25 mouse cellular contexts compared by ENCODE assay signal in genomic region chr14:120813938-120814337, GRCm38 (mm10).
DNase-seq lines count a peak whose midpoint lies in the region; ATAC-seq and TF ChIP-seq lines count a peak whose summit lies in the region.
"Had no signal": no experiment of that assay in that cellular context is flagged by ENCODE, and none has a peak within 500 bp of the region (broad histone marks: within the 10 kb centered on the region; RNA-seq: fewer than 3 reads in every experiment).

No protein-coding gene starts in this region.

- H3K4me1 ChIP-seq in hindbrain, embryonic 16.5 days (ENCODE audit: control insufficient read depth, insufficient read depth, low read depth, low read length): no peaks in the 10 kb centered on the region
- no peaks in the 10 kb centered on the region for H3K4me1 ChIP-seq in hindbrain, embryonic 12.5 days
- H3K4me1 ChIP-seq in midbrain, postnatal 0 days (ENCODE audit: insufficient read depth, low read length): no peaks in the 10 kb centered on the region
- H3K4me1 ChIP-seq in midbrain, embryonic 11.5 days (ENCODE audit: control insufficient read depth, insufficient read depth, low read length): no peaks in the 10 kb centered on the region
- H3K4me1 ChIP-seq: embryonic facial prominence, embryonic 10.5 days; embryonic facial prominence, embryonic 13.5 days; hindbrain, embryonic 13.5 days had no signal

- peak; percentile 32 for TF ChIP-seq CTCF in layer of hippocampus, adult 2 months (conservative IDR thresholded peaks at IDR 0.05)
- TF ChIP-seq CTCF in midbrain, postnatal 0 days (IDR thresholded peaks at IDR 0.05): no peak

- peak in 1 of 2 experiments; percentile 67 for DNase-seq in layer of hippocampus, adult 2 months (ENCODE audit: low spot score in 2 of 2)
- no peak for DNase-seq in layer of hippocampus, postnatal 25 days (ENCODE audit: extremely low spot score in 1 of 2, low spot score in 1 of 2)
- peak; percentile 19 for DNase-seq in midbrain, postnatal 0 days (ENCODE audit: low spot score)
- no peak for DNase-seq in midbrain, embryonic 11.5 days (ENCODE audit: low spot score, missing footprints)
- DNase-seq in telencephalon, adult 2 months (ENCODE audit: low read depth, low spot score): peak; percentile 47
- DNase-seq in gastrocnemius, adult 18-20 months (ENCODE audit: low spot score): no peak
- DNase-seq: adrenal gland, adult 2 months; adrenal gland, postnatal 14 days; cerebellum, adult 11-12 months; cerebellum, adult 8-10 months; cerebellum, postnatal 10 days; cerebellum, postnatal 36 days; embryo, embryonic 11 days; gastrocnemius, adult 2 months; gastrocnemius, postnatal 14 days; heart, adult 11 months had no signal

- no peak overlapping the region for H3K27ac ChIP-seq in hindbrain, embryonic 16.5 days (ENCODE audit: low read depth, low read length)
- no peak overlapping the region for H3K27ac ChIP-seq in hindbrain, embryonic 12.5 days
- H3K27ac ChIP-seq in layer of hippocampus, adult 2 months: peak overlapping the region; percentile 78
- H3K27ac ChIP-seq in midbrain, postnatal 0 days (ENCODE audit: low read depth, low read length): no peak overlapping the region
- no peak overlapping the region for H3K27ac ChIP-seq in midbrain, embryonic 11.5 days (ENCODE audit: low read depth, low read length)
- H3K27ac ChIP-seq: embryonic facial prominence, embryonic 10.5 days; embryonic facial prominence, embryonic 13.5 days; gastrocnemius, adult 2 months; hindbrain, embryonic 13.5 days; hindbrain, postnatal 0 days had no signal

- no peak overlapping the region for H3K4me3 ChIP-seq in hindbrain, embryonic 16.5 days (ENCODE audit: low read length)
- H3K4me3 ChIP-seq in hindbrain, embryonic 12.5 days: no peak overlapping the region
- no peak overlapping the region for H3K4me3 ChIP-seq in layer of hippocampus, adult 2 months
- H3K4me3 ChIP-seq in midbrain, postnatal 0 days (ENCODE audit: low read depth, low read length): no peak overlapping the region
- H3K4me3 ChIP-seq in midbrain, embryonic 11.5 days (ENCODE audit: low read depth, low read length): no peak overlapping the region
- H3K4me3 ChIP-seq: embryonic facial prominence, embryonic 10.5 days; embryonic facial prominence, embryonic 13.5 days; erythroblast, embryonic 14.5 days; gastrocnemius, adult 2 months; hindbrain, embryonic 13.5 days had no signal

- ATAC-seq in hindbrain, embryonic 16.5 days: peak; percentile 34; the same call in 1 of the 2 replicates
- ATAC-seq in hindbrain, embryonic 12.5 days (ENCODE audit: low FRiP score): no peak
- no peak for ATAC-seq in midbrain, postnatal 0 days (ENCODE audit: low FRiP score)
- no peak for ATAC-seq in midbrain, embryonic 11.5 days (ENCODE audit: low FRiP score)
- ATAC-seq: CD4-positive, CD25-positive, alpha-beta regulatory T cell, adult 4 months; hindbrain, postnatal 0 days had no signal

- H3K9ac ChIP-seq in hindbrain, embryonic 16.5 days (ENCODE audit: low read depth, low read length): no peak overlapping the region
- no peak overlapping the region for H3K9ac ChIP-seq in hindbrain, embryonic 12.5 days
- no peak overlapping the region for H3K9ac ChIP-seq in midbrain, postnatal 0 days (replicated peaks; ENCODE audit: low read length, poor library complexity, severe bottlenecking)
- no peak overlapping the region for H3K9ac ChIP-seq in midbrain, embryonic 11.5 days (ENCODE audit: low read length)
- H3K9ac ChIP-seq: embryonic facial prominence, embryonic 13.5 days; hindbrain, embryonic 13.5 days had no signal

- H3K4me2 ChIP-seq in hindbrain, embryonic 16.5 days (ENCODE audit: low read length): no peak overlapping the region
- no peak overlapping the region for H3K4me2 ChIP-seq in hindbrain, embryonic 12.5 days (replicated peaks)
- no peak overlapping the region for H3K4me2 ChIP-seq in midbrain, postnatal 0 days (ENCODE audit: low read depth, low read length, poor library complexity, severe bottlenecking)
- no peak overlapping the region for H3K4me2 ChIP-seq in midbrain, embryonic 11.5 days
- H3K4me2 ChIP-seq: embryonic facial prominence, embryonic 13.5 days; heart, embryonic 11.5 days; hindbrain, embryonic 13.5 days had no signal

- WGBS in hindbrain, embryonic 16.5 days: 80% methylated on average over 9 of the region's 9 CpGs
- WGBS in hindbrain, embryonic 12.5 days: 87% methylated on average over 9 of the region's 9 CpGs
- 78% methylated on average over 9 of the region's 9 CpGs for WGBS in midbrain, postnatal 0 days
- WGBS in midbrain, embryonic 11.5 days: 92% methylated on average over 9 of the region's 9 CpGs

- H3K36me3 ChIP-seq in hindbrain, embryonic 16.5 days (ENCODE audit: control insufficient read depth, insufficient read depth, low read length): no peaks in the 10 kb centered on the region
- H3K36me3 ChIP-seq in hindbrain, embryonic 12.5 days: no peaks in the 10 kb centered on the region
- no peaks in the 10 kb centered on the region for H3K36me3 ChIP-seq in midbrain, postnatal 0 days (ENCODE audit: insufficient read depth, low read length)
- no peaks in the 10 kb centered on the region for H3K36me3 ChIP-seq in midbrain, embryonic 11.5 days (ENCODE audit: control insufficient read depth, insufficient read depth, low read length)
- H3K36me3 ChIP-seq: embryonic facial prominence, embryonic 10.5 days; embryonic facial prominence, embryonic 13.5 days; hindbrain, embryonic 13.5 days had no signal

- no peaks in the 10 kb centered on the region for H3K9me3 ChIP-seq in hindbrain, embryonic 16.5 days (ENCODE audit: control insufficient read depth, low read length)
- H3K9me3 ChIP-seq in hindbrain, embryonic 12.5 days (replicated peaks): no peaks in the 10 kb centered on the region
- no peaks in the 10 kb centered on the region for H3K9me3 ChIP-seq in midbrain, postnatal 0 days (ENCODE audit: low read length)
- H3K9me3 ChIP-seq in midbrain, embryonic 11.5 days (ENCODE audit: control insufficient read depth, low read length): no peaks in the 10 kb centered on the region
- H3K9me3 ChIP-seq: embryonic facial prominence, embryonic 10.5 days; embryonic facial prominence, embryonic 13.5 days; hindbrain, embryonic 13.5 days had no signal

- H3K27me3 ChIP-seq in hindbrain, embryonic 16.5 days (replicated peaks; ENCODE audit: control insufficient read depth, insufficient read depth, low read length): no peaks in the 10 kb centered on the region
- no peaks in the 10 kb centered on the region for H3K27me3 ChIP-seq in hindbrain, embryonic 12.5 days
- H3K27me3 ChIP-seq in midbrain, postnatal 0 days (ENCODE audit: insufficient read depth, low read length): no peaks in the 10 kb centered on the region
- no peaks in the 10 kb centered on the region for H3K27me3 ChIP-seq in midbrain, embryonic 11.5 days (ENCODE audit: control insufficient read depth, insufficient read depth, low read length)
- H3K27me3 ChIP-seq: embryonic facial prominence, embryonic 13.5 days; hindbrain, embryonic 13.5 days had no signal

Comparison
In these comparisons a context has a peak if more than half of its experiments do, and no peak if none do; other contexts are left out.
1. DNase-seq: peak in midbrain, postnatal 0 days (single experiment) and telencephalon, adult 2 months (single experiment); none in layer of hippocampus, postnatal 25 days (0 of 2), midbrain, embryonic 11.5 days (single experiment) and gastrocnemius, adult 18-20 months (single experiment).